Mouse (Mus musculus) neural tube, embryonic 15.5 days (tissue): ENCODE data around the gene Rnf181. TPM values are rescaled to one million over a fixed set of nuclear protein-coding genes. Genes with fewer than 3 reads are reported as not detected.

ENCODE experiments used
- ATAC-seq: fragments of 200-750 bp; cut with Nextera tagmentation; 2 replicates; pipeline ENCODE4 v1.8.0; 2017; ENCODE audit warnings: mild to moderate bottlenecking, moderate TSS enrichment, moderate library complexity; ENCODE audit not compliant: low FRiP score
- H3K27ac ChIP-seq: fragments of 300-500 bp; sonication (generic); replicated peaks from 2 replicates; pipeline ENCODE4 v1.5.1; 2015; ENCODE audit warnings: mild to moderate bottlenecking, inconsistent platforms
- H3K27me3 ChIP-seq: fragments of 300-500 bp; sonication (generic); replicated peaks from 2 replicates; pipeline ENCODE4 v1.6.1; 2015; ENCODE audit warnings: inconsistent platforms
- H3K36me3 ChIP-seq: fragments of 300-500 bp; sonication (generic); 2 replicates; pipeline ENCODE4 v1.6.1; 2015; ENCODE audit warnings: inconsistent platforms
- H3K4me1 ChIP-seq: fragments of 300-500 bp; sonication (generic); 2 replicates; pipeline ENCODE4 v1.6.1; 2015; ENCODE audit warnings: inconsistent platforms
- H3K4me2 ChIP-seq: fragments of 300-500 bp; sonication (generic); 2 replicates; pipeline ENCODE4 v1.6.1; 2015; ENCODE audit warnings: inconsistent platforms, mild to moderate bottlenecking, moderate library complexity
- H3K4me3 ChIP-seq: fragments of 300-500 bp; sonication (generic); replicated peaks from 2 replicates; pipeline ENCODE4 v1.5.1; 2015; ENCODE audit warnings: mild to moderate bottlenecking, inconsistent platforms
- H3K9ac ChIP-seq: fragments of 300-500 bp; sonication (generic); replicated peaks from 2 replicates; pipeline ENCODE4 v1.6.1; 2015; ENCODE audit warnings: mild to moderate bottlenecking, inconsistent platforms
- H3K9me3 ChIP-seq: fragments of 300-500 bp; sonication (generic); replicated peaks from 2 replicates; pipeline ENCODE4 v1.6.1; 2016; ENCODE audit warnings: inconsistent platforms
- WGBS: fragments of 180-500 bp; shearing (Covaris S2); methylation state at CpG from one replicate; pipeline ENCODE4 v1.1.7; 2015; ENCODE audit warnings: mixed read lengths; 5-methylcytosine and 5-hydroxymethylcytosine counted together
- polyA plus RNA-seq: library from polyadenylated mRNA; unstranded; fragments of >200 nt; fragmentation: Nextera tagmentation; extraction: Ambion mirVana; gene quantifications from 2 replicates; pipeline ENCODE4 v1.2.1, GENCODE M21; 2015

The Rnf181 gene
- polyA plus RNA-seq, 1 experiment from 2014 or later = 145 TPM

GRCm38 (mm10) chr6:72382494-72382893 is 15.7 kb upstream of the Rnf181 start:
- no peaks in the 10 kb centered on the region for H3K9me3 ChIP-seq
- peaks cover 6% of the 10 kb centered on the region; the same call in 1 of the 2 replicates for H3K4me1 ChIP-seq
- H3K27ac ChIP-seq = no peak overlapping the region
- no peak overlapping the region for H3K4me3 ChIP-seq
- no peak overlapping the region for H3K4me2 ChIP-seq
- no peak overlapping the region for H3K9ac ChIP-seq
- ATAC-seq = no peak
- no peaks in the 10 kb centered on the region for H3K36me3 ChIP-seq
- WGBS = 85% methylated on average over 6 of the region's 6 CpGs
- peaks cover 28% of the 10 kb centered on the region for H3K27me3 ChIP-seq

GRCm38 (mm10) chr6:72380131-72380770 is 13.5 kb upstream of the Rnf181 start, which contains the start of gene Vamp5:
Gene Vamp5 (minus strand): TSS chr6:72380468.
- no peaks in the 10 kb centered on the region for H3K9me3 ChIP-seq
- peak within 1 kb of the TSS; percentile 41 for H3K4me3 ChIP-seq
- H3K27ac ChIP-seq = peak within 1 kb of the TSS; percentile 58; the same call in 1 of the 2 replicates
- H3K4me1 ChIP-seq = peaks cover 6% of the 10 kb centered on the region; the same call in 1 of the 2 replicates
- ATAC-seq = no peak
- peak within 1 kb of the TSS; percentile 43 for H3K9ac ChIP-seq
- WGBS = 2% methylated on average over 47 of the region's 49 CpGs
- peak within 1 kb of the TSS; percentile 61 for H3K4me2 ChIP-seq
- peaks cover 28% of the 10 kb centered on the region for H3K27me3 ChIP-seq
- H3K36me3 ChIP-seq = no peaks in the 10 kb centered on the region

DNA sequence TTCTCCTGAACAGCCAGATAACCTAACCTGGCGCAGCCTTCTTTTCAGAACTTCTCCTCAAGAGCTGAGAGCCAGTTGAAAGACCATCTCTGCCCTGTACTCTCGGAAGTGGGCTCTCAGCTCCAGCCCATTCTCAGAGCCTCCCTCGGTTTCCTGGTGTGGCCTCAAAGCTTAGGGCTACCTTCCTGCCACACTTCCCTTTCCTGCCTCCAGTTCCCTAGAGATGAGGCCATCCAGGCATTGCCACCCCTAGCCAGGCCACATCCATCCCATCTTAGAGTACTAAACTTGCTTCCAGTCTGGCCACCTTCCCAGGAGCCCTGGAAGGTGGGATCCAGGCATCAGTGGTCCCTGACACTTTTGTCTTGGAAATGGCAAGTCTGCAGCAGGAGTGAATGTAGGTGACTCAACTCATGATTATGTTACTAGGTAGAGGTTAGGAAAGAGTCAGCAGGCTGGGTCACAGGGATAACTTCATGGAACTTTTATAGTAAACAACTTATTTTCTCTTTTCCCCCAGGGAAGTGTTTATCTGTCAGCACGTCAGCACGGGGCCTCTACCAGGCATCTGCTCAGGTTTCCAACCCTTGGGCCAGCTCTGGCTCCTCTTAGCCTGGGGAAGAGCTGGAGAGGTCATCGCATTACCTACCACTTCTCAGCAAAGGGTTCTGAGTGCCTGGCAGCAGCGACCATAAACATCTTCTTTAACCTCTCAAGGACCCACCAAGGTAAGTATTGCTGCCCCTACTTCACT is 12.8 kb upstream of the Rnf181 start:
- WGBS = 36% methylated on average over 7 of the region's 7 CpGs
- Histone ChIP-seq H3K36me3 (no peaks in the 10 kb centered on the region), H3K4me1 (peaks cover 6% of the 10 kb centered on the region; the same call in 1 of the 2 replicates), H3K27ac (0 out of 2 replicates have a peak overlapping the region, but pooled peaks have one; percentile 58), H3K4me2 (peak overlapping the region; percentile 61), H3K27me3 (peaks cover 28% of the 10 kb centered on the region), H3K4me3 (peak overlapping the region; percentile 41), H3K9ac (peak overlapping the region; percentile 43; the same call in 1 of the 2 replicates), H3K9me3 (no peaks in the 10 kb centered on the region)
- no peak for ATAC-seq

- 87% methylated on average over 8 of the region's 8 CpGs for WGBS
- no peak overlapping the region for H3K4me3 ChIP-seq
- no peak for ATAC-seq
- H3K27ac ChIP-seq = no peak overlapping the region
- peaks cover 28% of the 10 kb centered on the region for H3K27me3 ChIP-seq
- H3K9ac ChIP-seq = no peak overlapping the region
- peaks cover 6% of the 10 kb centered on the region; the same call in 1 of the 2 replicates for H3K4me1 ChIP-seq
- H3K9me3 ChIP-seq = no peaks in the 10 kb centered on the region
- H3K36me3 ChIP-seq = no peaks in the 10 kb centered on the region
- no peak overlapping the region for H3K4me2 ChIP-seq
These were observed 11.9 kb upstream of the Rnf181 start for GRCm38 (mm10) chr6:72378510-72379234.

- Histone ChIP-seq H3K4me2 (no peak overlapping the region), H3K36me3 (no peaks in the 10 kb centered on the region), H3K9ac (no peak overlapping the region), H3K4me3 (no peak overlapping the region), H3K4me1 (no peaks in the 10 kb centered on the region; the same call in 1 of the 2 replicates), H3K9me3 (no peaks in the 10 kb centered on the region), H3K27me3 (peaks cover 14% of the 10 kb centered on the region), H3K27ac (no peak overlapping the region)
- ATAC-seq = no peak
- WGBS = 86% methylated on average over 15 of the region's 15 CpGs
These were observed 8.2 kb upstream of the Rnf181 start for GRCm38 (mm10) chr6:72374820-72375563.

- Histone ChIP-seq H3K36me3 (no peaks in the 10 kb centered on the region), H3K4me1 (no peaks in the 10 kb centered on the region), H3K27ac (no peak overlapping the region), H3K4me3 (no peak overlapping the region), H3K27me3 (peaks cover 6% of the 10 kb centered on the region), H3K9ac (no peak overlapping the region), H3K4me2 (no peak overlapping the region), H3K9me3 (no peaks in the 10 kb centered on the region)
- WGBS = 82% methylated on average over 7 of the region's 7 CpGs
- no peak for ATAC-seq
These were observed 7.5 kb upstream of the Rnf181 start for GRCm38 (mm10) chr6:72374206-72374605.

DNA sequence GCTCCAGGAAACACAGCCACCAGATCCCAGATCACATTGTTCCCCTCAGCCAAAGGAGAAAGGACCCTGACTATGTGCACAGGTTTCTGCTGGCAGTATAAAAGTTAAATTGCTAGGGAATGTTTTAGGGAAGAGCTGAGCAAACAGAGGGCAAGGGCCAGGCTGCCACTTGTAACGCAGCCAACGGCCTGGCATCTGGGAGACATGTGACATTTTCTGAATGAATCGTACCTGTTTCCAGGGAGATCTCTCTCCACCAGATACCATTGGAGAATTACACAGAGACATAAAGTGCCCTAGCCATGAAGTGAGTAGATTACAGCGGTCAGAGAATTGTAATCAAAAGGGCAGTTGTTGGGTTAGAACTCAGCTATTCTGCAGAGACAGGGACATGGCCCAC is 6.4 kb upstream of the Rnf181 start:
- no peaks in the 10 kb centered on the region for H3K4me1 ChIP-seq
- WGBS = 84% methylated on average over 4 of the region's 4 CpGs
- H3K9ac ChIP-seq = no peak overlapping the region
- H3K27me3 ChIP-seq = no peaks in the 10 kb centered on the region
- H3K4me2 ChIP-seq = no peak overlapping the region
- no peak for ATAC-seq
- no peak overlapping the region for H3K27ac ChIP-seq
- no peaks in the 10 kb centered on the region for H3K9me3 ChIP-seq
- no peaks in the 10 kb centered on the region for H3K36me3 ChIP-seq
- H3K4me3 ChIP-seq = no peak overlapping the region

DNA sequence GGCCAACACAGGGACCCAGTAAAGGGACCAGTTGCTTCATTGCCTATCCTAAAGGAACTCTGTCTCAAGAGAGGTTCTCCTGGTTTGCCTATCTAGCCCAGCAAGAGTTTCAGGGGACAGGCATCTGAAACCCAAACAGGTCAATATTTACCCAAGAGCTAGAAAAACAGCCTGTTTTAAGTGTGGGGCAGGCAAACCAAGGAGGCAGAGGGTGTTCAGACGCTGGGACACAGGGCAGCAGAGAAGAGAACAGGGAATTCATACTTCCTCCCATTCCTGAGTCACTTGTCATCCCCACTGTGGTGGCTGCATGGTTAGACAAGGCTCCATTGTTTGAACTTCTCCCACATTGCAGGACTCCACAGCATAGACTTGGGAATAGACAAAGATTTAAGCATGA is 4.8 kb upstream of the Rnf181 start:
- Histone ChIP-seq H3K9me3 (no peaks in the 10 kb centered on the region), H3K27me3 (no peaks in the 10 kb centered on the region), H3K4me3 (no peak overlapping the region), H3K4me1 (no peaks in the 10 kb centered on the region), H3K36me3 (no peaks in the 10 kb centered on the region), H3K27ac (no peak overlapping the region), H3K9ac (no peak overlapping the region), H3K4me2 (no peak overlapping the region)
- ATAC-seq = no peak
- WGBS = 21% methylated on average over 1 of the region's 1 CpGs

DNA sequence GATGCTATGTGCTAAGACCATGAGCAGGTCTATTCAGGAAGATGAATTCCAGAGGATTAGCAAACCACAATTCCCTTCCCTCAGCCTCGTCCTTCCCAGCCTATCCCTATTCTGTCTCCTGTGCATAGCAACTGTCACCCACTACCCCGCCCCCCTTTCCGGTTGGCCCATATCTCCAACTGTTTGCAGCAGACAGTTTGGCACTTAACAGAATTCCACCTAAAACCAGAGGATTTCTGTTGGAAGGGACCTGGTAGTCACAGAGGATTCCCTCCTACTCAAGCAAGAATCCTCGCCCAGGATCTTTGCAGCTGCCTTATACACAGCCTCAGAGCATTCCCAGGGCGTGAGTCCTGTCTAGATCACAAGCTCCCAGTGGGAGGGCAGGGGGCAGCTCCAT is 4.4 kb upstream of the Rnf181 start:
- ATAC-seq = no peak
- no peaks in the 10 kb centered on the region for H3K4me1 ChIP-seq
- 57% methylated on average over 5 of the region's 5 CpGs for WGBS

DNA sequence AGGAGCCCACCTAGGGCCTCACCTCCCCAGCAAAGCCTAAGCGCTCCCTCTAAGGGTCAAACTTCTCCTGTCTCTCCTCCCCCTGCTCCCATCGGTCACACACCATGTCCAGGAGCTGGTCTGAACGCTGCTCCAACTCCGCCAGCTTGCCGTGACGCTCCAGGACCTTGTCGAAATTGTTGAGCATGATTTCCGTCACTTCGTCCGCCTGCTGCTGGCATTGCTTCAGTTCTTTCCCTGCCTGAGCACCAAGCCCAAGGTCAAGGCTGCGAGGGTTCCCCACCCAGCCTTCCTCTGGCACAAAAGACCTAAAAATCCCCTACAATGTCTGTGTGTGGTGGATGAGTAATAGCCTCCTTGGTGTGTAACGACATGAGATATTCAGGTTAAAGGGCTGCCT is 3.3 kb upstream of the Rnf181 start:
- 85% methylated on average over 12 of the region's 12 CpGs for WGBS
- no peak overlapping the region for H3K9ac ChIP-seq
- no peaks in the 10 kb centered on the region for H3K36me3 ChIP-seq
- no peaks in the 10 kb centered on the region for H3K4me1 ChIP-seq
- H3K9me3 ChIP-seq = no peaks in the 10 kb centered on the region
- H3K4me2 ChIP-seq = no peak overlapping the region
- no peaks in the 10 kb centered on the region for H3K27me3 ChIP-seq
- no peak overlapping the region for H3K27ac ChIP-seq
- ATAC-seq = no peak
- no peak overlapping the region for H3K4me3 ChIP-seq

More for the DNA sequence above, 4.4 kb upstream of the Rnf181 start:
- H3K9me3 ChIP-seq = no peaks in the 10 kb centered on the region
- H3K27ac ChIP-seq = no peak overlapping the region
- no peaks in the 10 kb centered on the region for H3K27me3 ChIP-seq
- H3K36me3 ChIP-seq = no peaks in the 10 kb centered on the region
- H3K9ac ChIP-seq = no peak overlapping the region
- no peak overlapping the region for H3K4me3 ChIP-seq
- H3K4me2 ChIP-seq = no peak overlapping the region

- no peak for ATAC-seq
- no peak overlapping the region for H3K9ac ChIP-seq
- H3K4me1 ChIP-seq = no peaks in the 10 kb centered on the region
- no peak overlapping the region for H3K4me2 ChIP-seq
- H3K9me3 ChIP-seq = no peaks in the 10 kb centered on the region
- 77% methylated on average over 4 of the region's 4 CpGs for WGBS
- H3K36me3 ChIP-seq = no peaks in the 10 kb centered on the region
- no peak overlapping the region for H3K4me3 ChIP-seq
- H3K27ac ChIP-seq = no peak overlapping the region
- H3K27me3 ChIP-seq = no peaks in the 10 kb centered on the region
These were observed 2.8 kb upstream of the Rnf181 start for GRCm38 (mm10) chr6:72369557-72369956.
